Mouse (Mus musculus) cortical plate, adult 2 months (tissue): ENCODE measurements at regions not wholly inside any gene's neighbourhood (a gene's known extent, or its start where the extent isn't known, plus 50 kb on each side); places are given as distances from the start of the nearest gene placed in this dataset.

Experiments used
- CTCF ChIP-seq: fragments of 200-500 bp; IDR thresholded peaks from 2 replicates; pipeline ENCODE4 v1.5.1; 2011; ENCODE audit warnings: mild to moderate bottlenecking, control low read depth, low read length; ENCODE audit not compliant: insufficient read depth; ENCODE audit errors: extremely low read depth
- POLR2A ChIP-seq: fragments of 200-500 bp; IDR thresholded peaks from 2 replicates; pipeline ENCODE4 v1.6.1; 2011; ENCODE audit warnings: mild to moderate bottlenecking, low read length, control low read depth; ENCODE audit not compliant: insufficient read depth; ENCODE audit errors: extremely low read depth

DNA sequence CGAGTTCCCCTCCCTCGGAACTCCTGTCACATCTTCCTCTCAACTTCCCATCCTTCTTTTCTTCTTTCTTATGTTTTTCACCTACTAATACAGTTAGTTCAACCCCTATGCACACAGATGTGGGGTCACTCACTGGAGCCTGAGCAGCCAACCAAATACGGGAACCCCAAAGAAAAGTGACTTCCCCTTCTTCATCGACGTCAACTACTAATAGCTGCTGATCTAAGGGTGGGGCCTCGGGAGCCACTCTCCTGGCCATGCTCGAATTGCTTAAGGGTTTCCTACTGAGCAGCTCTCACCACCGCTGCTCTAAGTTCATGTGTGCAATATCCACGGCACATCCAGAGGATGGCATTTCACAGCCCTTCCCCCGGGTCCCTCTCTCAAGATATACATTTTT is 340.9 kb upstream of the Maf start:
- TF ChIP-seq CTCF, result no peak
- TF ChIP-seq POLR2A, result no peak
